Comparison of ENCODE assay signal across 23 mouse cellular contexts in genomic region chr17:56700451-56700850, GRCm38 (mm10). TPM values are rescaled to one million over a fixed set of nuclear protein-coding genes. Genes with fewer than 3 reads are reported as not detected.
"Had no signal": no experiment of that assay in that cellular context is flagged by ENCODE, and none has a peak within 500 bp of the region (broad histone marks: within the 10 kb centered on the region; RNA-seq: fewer than 3 reads in every experiment).

No protein-coding gene starts in this region.

- H3K4me2 ChIP-seq: limb, embryonic 12.5 days; limb, embryonic 15.5 days; liver, embryonic 11.5 days; lung, embryonic 14.5 days; midbrain, embryonic 13.5 days; neural tube, embryonic 13.5 days; stomach, embryonic 15.5 days had no signal

- H3K4me3 ChIP-seq: limb, embryonic 12.5 days; limb, embryonic 15.5 days; midbrain, embryonic 10.5 days; midbrain, embryonic 13.5 days; myocyte; neural tube, embryonic 13.5 days; stomach, embryonic 15.5 days had no signal

- H3K27ac ChIP-seq: limb, embryonic 12.5 days; limb, embryonic 15.5 days; liver, embryonic 14.5 days; macrophage; midbrain, embryonic 10.5 days; midbrain, embryonic 13.5 days; neural tube, embryonic 13.5 days; stomach, embryonic 15.5 days had no signal

- ATAC-seq: liver, postnatal 0 days; lung, postnatal 0 days; midbrain, embryonic 13.5 days; midbrain, embryonic 16.5 days had no signal

- H3K27me3 ChIP-seq: limb, embryonic 12.5 days; limb, embryonic 15.5 days; midbrain, embryonic 13.5 days; neural tube, embryonic 13.5 days; stomach, embryonic 15.5 days had no signal

- DNase-seq: kidney, adult 9 months; kidney, postnatal 14 days; kidney, postnatal 4 days; left cerebral cortex, postnatal 4 days; liver, postnatal 0 days; lung, embryonic 14.5 days; right cerebral cortex, postnatal 4 days; thymus, adult 18-20 months; thymus, postnatal 36 days had no signal

- H3K9me3 ChIP-seq: limb, embryonic 12.5 days; limb, embryonic 15.5 days; midbrain, embryonic 10.5 days; midbrain, embryonic 13.5 days; neural tube, embryonic 13.5 days; stomach, embryonic 15.5 days had no signal

- H3K4me1 ChIP-seq: limb, embryonic 12.5 days; limb, embryonic 15.5 days; midbrain, embryonic 10.5 days; midbrain, embryonic 13.5 days; stomach, embryonic 15.5 days had no signal

- H3K9ac ChIP-seq: limb, embryonic 12.5 days; limb, embryonic 15.5 days; liver, embryonic 14.5 days; liver, postnatal 0 days; lung, embryonic 14.5 days; midbrain, embryonic 13.5 days; neural tube, embryonic 13.5 days; stomach, embryonic 15.5 days had no signal

RNA-seq across cellular contexts. Expression of gene Nrtn, which starts 56.9 kb away (rescaled TPM):
- total RNA-seq: megakaryocyte, adult 5-6 weeks; monocyte, adult 5-6 weeks had no signal
- polyA plus RNA-seq: macrophage had no signal
